Mouse (Mus musculus) layer of hippocampus, adult 2 months (tissue): Measurements from ENCODE around the gene P2ry6. TPM values are rescaled to one million over a fixed set of nuclear protein-coding genes. Genes with fewer than 3 reads are reported as not detected.

Source experiments
- DNase-seq, 2 experiments: peaks; one replicate each; pipeline ENCODE4 v3.0.0; 2022; ENCODE audit warnings: low spot score in 2 of 2
- H3K27ac ChIP-seq: fragments of 200-600 bp; 2 replicates; pipeline ENCODE4 v1.8.1; 2022
- H3K4me3 ChIP-seq: fragments of 200-600 bp; 2 replicates; pipeline ENCODE4 v1.8.1; 2022; ENCODE audit warnings: mild to moderate bottlenecking
- CTCF ChIP-seq: fragments of 200-600 bp; conservative IDR thresholded peaks from 2 replicates; pipeline ENCODE4 v1.8.1; 2022; ENCODE audit warnings: antibody characterized with exemption, mild to moderate bottlenecking, moderate library complexity
- total RNA-seq, 2 experiments: library from RNA; stranded (reverse); gene quantifications; 2 replicates each; pipeline ENCODE4 v1.2.3; 2021

The P2ry6 gene
- total RNA-seq, 2 experiments from 2014 or later, result 3.0 to 3.6 TPM

DNA sequence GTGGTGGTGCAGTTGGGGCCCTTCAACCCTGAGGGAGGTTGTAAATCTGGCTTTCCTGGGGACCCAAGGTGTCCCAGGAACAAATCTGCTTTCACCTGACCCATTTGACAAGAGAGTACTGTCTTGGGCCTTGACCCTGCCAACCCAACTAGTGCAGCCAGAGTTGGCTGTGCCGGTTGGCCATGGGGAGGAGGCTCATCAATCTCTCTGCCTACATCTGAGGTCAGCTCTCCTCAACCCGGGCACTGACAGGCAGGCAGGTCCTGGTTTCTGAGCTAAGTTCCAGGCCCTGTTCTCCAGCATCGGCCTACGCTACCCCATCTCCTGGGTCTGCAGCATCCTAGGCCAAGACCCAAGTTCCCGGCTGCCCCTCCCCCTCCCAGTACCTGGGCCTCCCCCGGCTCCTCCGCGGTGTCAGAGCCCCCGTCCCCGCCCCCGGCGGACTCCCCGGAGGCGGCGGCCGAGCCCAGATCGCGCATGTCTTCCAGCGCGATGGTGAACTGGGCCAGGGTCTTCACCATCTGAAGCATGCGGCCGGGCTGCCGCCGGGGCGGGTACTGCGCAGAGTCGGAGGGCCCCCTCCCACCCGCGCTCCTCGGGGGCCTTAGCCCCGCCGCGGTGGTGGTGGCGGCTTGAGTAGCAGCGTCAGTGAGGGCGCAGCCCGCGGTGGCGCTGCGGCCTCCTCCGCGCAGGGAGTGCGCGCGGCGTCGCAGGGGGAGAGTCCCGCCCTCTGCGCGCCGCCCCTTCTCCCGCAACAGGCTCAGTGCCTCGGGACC lies 80.2 kb downstream of the P2ry6 start:
- TF ChIP-seq CTCF, result no peak
- DNase-seq, result peak; percentile 46 to 63
- Histone ChIP-seq H3K27ac (peak overlapping the region; percentile 94), H3K4me3 (peak overlapping the region; percentile 67)

GRCm38 (mm10) chr7:100893249-100894056 lies 81.0 kb downstream of the P2ry6 start:
- Histone ChIP-seq H3K4me3 (peak overlapping the region; percentile 67), H3K27ac (peak overlapping the region; percentile 94)
- TF ChIP-seq CTCF, result peak; percentile 38
- DNase-seq, result peak; percentile 26 to 50

Other genes with a start within 250 kb of the P2ry6 start
- 10 to 100 TPM; 11.2 to 13.2 TPM for gene Relt, start 111.2 kb downstream of the P2ry6 start, total RNA-seq
- gene Arhgef17, start 42.5 kb downstream of the P2ry6 start, total RNA-seq, result 100 to 1,000 TPM; 163 to 171 TPM
- under 1 TPM; 0.86 to 0.87 TPM for gene P2ry2, start 38.2 kb upstream of the P2ry6 start, total RNA-seq
- 10 to 100 TPM; 38.5 to 41.2 TPM for gene Fchsd2, start 118.2 kb upstream of the P2ry6 start, total RNA-seq